Mouse (Mus musculus) ovary, postnatal 36 days (tissue): ENCODE measurements around the gene Stx7.
A peak's percentile ranks its signal among the peaks of the same experiment; 100 is the strongest.
"Not testable (repeated sequence)": the region's sequence is repeated elsewhere in the genome, so short reads cannot be mapped to it uniquely, and the experiment has no call there.

ENCODE experiments used
- DNase-seq: peaks from one replicate; pipeline ENCODE4 v3.0.0; 2022; ENCODE audit warnings: low spot score, mixed read lengths

The Stx7 gene

GRCm38 (mm10) chr10:24149135-24149781 lies at the start of gene Stx7:
TSS of gene Stx7 (plus strand) at chr10:24149302.
- DNase-seq: peak; percentile 92

DNA sequence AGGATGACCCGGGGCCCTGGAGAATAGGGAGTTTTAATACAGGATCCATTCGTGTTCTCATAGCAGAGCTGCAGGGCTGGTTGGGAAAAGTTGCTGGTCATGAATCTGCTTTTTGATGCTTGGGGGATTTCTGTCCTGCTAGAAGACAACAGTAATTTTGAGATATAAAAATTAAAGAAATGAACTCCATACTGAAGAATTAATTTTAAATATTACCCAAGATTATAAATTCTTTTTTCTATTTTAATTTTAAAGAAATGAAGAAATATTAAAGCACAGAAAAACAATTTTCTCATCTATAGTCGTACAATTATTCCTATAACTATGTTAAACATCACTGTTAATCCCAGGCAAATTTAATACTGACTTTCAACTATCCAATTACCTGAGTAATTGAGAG lies 47.3 kb upstream of the Stx7 start, which contains the start of gene Taar8c:
Gene Taar8c, minus strand, starts transcription at position 101 of the 400 bp plus-strand sequence.
- not testable (repeated sequence) for DNase-seq

DNA sequence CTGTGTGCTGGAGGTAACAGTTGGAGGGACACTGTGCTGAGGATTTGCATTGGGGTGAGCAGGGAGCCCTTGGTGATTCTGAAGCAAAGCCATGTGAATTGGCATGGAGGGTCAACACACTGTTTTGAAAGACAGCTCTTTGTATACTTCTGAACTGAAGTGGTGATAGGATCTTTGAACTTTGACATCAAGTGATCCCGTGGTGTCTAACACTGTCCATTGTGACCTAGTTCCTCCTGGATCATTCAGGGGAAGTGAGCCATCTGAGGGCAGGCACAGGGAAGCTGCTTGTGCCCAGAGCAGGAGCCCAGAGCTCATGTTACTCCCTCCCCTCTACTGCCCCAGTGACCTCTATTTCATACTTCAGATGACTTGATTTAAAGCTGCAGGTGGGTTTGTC lies 45.8 kb upstream of the Stx7 start:
- not testable (repeated sequence) for DNase-seq

DNA sequence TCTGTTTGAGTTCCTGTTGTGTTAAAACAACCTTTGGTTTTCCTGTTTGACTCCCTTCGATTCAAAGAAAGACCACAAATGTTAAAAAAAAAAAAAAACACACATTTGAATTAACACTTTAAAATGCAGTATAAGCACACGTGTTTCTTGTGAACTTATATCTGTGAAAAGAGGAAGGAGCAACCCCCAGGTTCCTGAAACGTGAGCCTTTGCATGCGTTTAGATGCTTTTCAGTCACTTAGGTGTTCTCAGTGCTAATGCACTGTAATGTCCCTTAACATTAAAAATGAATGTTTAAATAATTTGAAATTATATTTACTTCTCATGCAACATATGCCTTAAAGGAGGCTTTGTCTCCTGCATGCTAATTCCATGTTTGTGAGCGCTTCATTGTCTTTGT lies 41.4 kb upstream of the Stx7 start:
- no peak for DNase-seq

GRCm38 (mm10) chr10:24108236-24108635 lies 40.9 kb upstream of the Stx7 start:
- no peak for DNase-seq

DNA sequence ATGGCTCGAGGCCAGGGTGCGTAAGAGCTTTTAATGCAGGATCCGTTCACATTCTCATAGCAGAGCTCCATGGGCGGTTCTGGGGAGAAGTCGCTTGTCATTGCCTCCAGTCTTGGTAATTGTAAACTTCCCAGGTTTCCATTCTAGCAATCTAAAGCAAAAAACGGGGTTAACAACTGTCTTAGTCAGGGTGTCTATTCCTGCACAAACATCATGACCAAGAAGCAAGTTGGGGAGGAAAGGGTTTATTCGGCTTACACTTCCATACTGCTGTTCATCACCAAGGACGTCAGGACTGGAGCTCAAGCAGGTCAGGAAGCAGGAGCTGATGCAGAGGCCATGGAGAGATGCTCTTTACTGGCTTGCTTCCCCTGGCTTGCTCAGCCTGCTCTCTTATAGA lies 39.7 kb upstream of the Stx7 start, which contains the start of gene Taar9:
Gene Taar9, minus strand, starts transcription at position 101 of the 400 bp plus-strand sequence.
- DNase-seq: not testable (repeated sequence)

DNA sequence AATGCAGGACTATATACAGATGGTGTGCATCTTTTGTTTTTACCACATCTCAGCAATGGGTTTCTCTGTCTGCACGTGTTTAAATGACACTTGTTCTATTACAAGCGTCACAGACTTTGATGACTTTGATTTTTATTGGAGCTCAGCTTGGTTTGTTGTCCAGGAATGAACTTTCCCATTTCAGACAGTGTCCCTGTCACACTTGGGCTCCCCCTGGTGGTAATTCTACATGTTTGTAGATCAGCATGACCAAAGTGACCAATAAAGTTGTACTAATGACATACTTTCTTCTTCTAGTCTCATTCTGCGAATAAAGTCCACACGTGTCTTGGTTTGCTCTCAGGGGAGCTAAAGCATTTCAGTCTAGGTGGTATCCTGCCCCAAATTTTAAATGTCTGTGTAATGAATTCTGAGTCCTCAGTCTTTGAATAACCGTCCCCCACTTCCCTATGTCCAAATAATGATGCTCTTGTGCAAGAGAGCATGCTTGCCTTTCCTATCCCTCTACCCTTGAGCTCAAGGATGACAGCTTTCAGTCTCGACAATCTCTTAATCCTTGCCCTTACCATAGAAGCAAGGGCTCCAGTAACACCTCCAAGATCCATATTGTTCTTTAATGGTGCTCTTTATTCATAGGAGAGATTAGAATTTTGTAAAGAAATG lies 37.9 kb upstream of the Stx7 start:
- no peak for DNase-seq

DNA sequence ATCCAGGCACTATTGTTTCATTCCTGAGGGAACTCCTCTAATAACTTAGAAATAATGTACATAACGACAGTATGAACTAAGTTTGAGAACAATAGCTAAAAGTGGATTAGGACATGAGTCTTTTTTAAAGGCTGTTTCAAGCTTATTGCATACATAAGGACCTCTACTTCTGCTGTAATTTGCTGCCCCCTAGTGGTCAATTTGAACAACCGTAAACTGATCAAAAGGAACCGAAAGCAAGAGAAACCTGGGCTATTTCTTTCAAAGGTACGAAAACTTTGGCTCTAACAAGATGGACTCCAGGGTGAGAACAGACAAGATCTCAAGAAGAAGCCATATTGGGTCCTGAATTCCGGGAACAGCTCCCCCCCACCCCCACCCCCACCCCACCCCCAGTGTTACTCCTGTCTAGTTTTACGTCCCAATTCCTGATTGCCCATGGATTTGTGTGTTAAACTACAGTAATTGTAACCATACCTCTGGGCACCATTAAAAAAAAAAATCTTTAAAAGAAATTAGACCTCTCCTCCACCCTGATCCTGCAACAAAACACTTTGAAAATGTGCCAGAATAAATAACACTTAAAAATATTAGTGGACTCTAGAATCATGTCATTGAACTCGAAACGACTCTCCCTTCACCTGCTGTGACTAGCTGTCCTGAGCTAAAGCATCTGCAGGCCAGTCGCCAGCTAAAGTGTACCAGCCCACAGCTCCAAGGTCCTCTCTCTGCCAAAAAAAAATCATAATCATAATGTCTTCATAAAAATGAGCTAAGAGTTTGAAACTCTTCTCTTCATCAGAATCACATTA lies 17.4 kb upstream of the Stx7 start:
- DNase-seq: no peak

DNA sequence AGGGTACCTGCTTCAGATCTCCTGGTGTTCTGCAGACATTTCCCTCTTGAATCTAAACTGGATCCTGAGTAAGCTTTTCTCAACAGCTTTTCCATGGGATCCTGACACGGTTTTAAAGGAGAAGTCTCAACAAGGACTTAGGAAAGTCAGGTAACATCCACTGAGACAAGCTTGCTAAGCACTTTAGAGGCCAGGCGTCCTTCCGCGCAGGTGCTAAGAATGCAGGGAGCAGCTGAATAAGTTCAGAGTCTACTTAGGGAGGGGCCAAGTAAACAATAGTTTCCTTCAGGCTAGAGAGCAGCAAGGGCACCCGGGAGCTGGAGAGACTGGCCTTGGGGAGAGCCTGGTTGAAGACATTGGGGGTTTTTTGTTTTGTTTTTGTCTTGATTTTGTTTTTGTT lies 16.8 kb upstream of the Stx7 start:
- DNase-seq: peak; percentile 20

GRCm38 (mm10) chr10:24133132-24133531 lies 16.0 kb upstream of the Stx7 start:
- DNase-seq: no peak

- no peak for DNase-seq
Measured at GRCm38 (mm10) chr10:24134071-24134645, 14.9 kb upstream of the Stx7 start.

DNA sequence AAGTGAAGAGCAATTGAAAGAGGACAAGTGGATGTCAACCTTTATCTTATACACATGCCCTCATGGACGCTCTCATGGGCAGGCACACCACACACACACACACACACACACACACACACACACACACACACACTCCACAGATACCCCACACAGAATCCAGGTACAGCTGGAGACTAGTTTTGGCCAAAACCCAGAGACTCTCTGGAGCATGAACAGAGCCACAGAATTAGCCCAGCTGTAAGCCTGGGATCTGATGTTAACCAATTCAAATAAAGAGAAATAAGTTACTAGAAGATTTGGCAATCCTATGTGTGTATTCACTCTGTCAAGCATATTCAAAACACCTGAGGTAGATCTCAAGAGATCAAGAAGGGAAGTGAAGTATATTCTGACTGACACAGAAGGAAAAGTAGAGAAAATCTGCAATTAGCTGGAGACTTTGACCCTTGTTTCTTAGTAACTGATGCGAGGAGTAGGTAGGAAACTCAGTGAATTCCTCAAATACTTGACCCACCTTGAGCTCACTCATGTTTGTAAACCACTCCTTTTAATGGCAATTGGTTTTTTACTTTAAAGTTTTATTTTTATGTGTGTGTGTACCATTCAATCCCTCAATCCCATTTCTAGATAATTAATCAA lies 10.4 kb upstream of the Stx7 start:
- no peak for DNase-seq

DNA sequence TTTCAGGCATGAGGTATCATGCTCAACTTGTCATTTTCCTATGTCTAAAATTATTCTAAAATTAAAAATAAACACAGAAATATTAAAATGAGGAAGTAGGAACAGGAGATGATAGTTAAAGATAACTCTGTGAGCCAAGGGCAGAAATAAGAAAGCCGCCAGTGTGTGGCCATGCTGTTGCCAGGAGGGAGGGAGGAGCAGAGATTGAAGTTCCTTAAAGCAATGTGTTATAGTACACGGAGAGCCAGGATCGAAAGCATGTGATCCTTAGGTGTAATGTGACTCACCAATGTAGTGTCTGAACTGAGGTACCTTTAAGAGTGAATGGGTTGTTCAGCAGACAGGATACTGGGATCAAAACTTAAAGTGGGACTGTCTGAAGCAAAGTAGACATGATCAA lies 6.4 kb upstream of the Stx7 start:
- no peak for DNase-seq

DNA sequence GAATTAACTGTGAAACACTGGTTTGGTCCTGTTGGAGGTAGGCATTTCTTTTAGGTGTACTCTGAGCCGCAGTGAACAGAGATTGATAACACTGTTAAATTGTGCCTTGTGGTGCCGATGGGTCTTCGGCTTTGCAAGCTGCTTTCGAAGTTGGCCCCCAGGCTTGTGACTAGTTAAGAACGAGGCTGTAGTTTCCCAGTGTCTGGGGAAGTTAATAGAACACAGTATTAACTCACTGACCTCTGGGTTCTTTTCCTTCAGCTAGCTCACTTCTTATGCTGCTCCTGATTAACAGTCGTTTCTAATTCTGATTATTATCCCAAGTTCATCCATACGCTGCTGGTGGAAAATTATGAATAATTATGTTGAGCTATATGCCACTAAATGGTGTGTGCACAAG lies 984 bp downstream of the Stx7 start:
- DNase-seq: no peak

GRCm38 (mm10) chr10:24158470-24159254 lies 9.6 kb downstream of the Stx7 start:
- DNase-seq: no peak

- DNase-seq: no peak
Measured at GRCm38 (mm10) chr10:24159575-24159974, 10.5 kb downstream of the Stx7 start.

DNA sequence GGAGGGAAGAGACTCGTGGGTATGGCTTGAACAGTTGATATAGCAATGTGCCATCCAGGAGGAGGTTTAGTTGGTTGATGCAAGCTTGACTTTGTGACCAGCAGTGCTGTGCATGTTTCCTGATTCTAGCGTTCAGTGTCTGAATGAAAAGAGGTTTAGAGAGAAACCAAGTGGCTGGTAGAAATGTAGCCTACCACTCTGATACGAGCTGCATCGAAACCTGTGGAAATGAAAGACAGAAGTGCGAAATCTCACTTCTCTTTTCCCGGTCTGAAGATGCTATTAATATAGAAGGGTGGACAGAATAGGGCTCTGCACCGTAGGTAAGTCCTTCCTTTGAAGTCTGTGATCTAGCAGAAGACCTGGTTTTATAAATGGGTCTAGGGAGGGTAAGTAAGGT lies 11.2 kb downstream of the Stx7 start:
- DNase-seq: no peak

- peak; percentile 14 for DNase-seq
Measured at GRCm38 (mm10) chr10:24164137-24164908, 15.2 kb downstream of the Stx7 start.

GRCm38 (mm10) chr10:24164909-24165304 lies 15.8 kb downstream of the Stx7 start:
- no peak for DNase-seq

DNA sequence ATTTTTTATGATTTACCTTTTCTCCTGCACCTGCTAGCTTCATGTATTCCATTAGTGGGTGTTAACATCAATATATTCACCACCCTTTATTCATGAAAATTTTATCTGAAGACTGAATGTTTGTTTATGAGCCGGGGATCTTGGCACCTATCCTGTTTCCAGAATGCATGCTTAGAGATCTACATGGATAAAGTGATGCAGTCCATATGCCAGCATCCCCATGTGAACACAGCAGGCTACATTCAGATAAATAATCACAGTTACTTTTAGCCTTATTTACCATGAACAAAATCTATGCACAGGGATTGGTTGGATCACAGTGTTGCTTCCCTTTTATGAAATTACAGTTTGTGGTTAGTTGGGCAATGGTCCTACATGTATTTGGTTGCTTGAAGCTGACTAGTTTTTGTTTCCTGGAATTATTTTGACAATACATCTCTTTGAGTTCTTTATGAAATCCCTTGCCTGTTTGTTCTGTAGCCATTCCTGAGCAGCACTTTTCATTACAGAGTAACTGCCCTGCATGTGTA lies 16.5 kb downstream of the Stx7 start:
- no peak for DNase-seq
